In the genomic region with DNA sequence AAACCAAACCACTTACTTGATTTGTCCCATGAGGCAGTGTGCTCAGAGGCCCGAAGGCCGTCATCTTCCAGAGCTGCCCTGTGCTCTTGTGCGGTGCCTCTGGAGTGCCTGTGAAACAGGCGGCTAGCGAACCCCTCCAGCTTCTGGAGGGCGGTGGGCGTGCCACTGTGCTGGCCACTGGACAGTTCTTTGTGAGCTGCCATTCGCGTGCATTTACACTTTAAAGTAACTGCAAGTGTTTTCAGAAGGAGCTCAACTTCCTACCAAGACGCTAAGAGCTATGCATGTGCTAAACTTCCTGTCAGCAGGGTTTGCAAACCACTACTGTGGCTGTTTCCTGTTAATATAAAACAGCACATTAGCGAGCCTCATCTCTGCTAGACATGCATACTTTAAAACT, we compare ENCODE assay signal across 8 mouse cellular contexts. TPM values are rescaled to one million over a fixed set of nuclear protein-coding genes. Genes with fewer than 3 reads are reported as not detected.
DNase-seq lines count a peak whose midpoint lies in the region; ATAC-seq and TF ChIP-seq lines count a peak whose summit lies in the region.

No protein-coding gene starts in this region.

- peak overlapping the region; percentile 52 for H3K27ac ChIP-seq in intestine, embryonic 16.5 days (ENCODE audit: low read length)
- peak overlapping the region; percentile 86 for H3K27ac ChIP-seq in lung, embryonic 14.5 days (ENCODE audit: low read depth)
- peak overlapping the region; percentile 74 for H3K27ac ChIP-seq in small intestine, adult 2 months (ENCODE audit: insufficient read depth, low read depth, low read length)

- peak overlapping the region; percentile 11 for H3K4me3 ChIP-seq in intestine, embryonic 16.5 days (ENCODE audit: low read length)
- no peak overlapping the region for H3K4me3 ChIP-seq in lung, embryonic 14.5 days (ENCODE audit: low read depth, low read length)
- peak overlapping the region; percentile 66 for H3K4me3 ChIP-seq in small intestine, adult 2 months (ENCODE audit: low read depth, low read length)

- no peak for TF ChIP-seq POLR2A in small intestine, adult 2 months (IDR thresholded peaks at IDR 0.05; ENCODE audit: low read depth, low read length)

- no peaks in the 10 kb centered on the region for H3K9me3 ChIP-seq in intestine, embryonic 16.5 days (ENCODE audit: control insufficient read depth, low read length)
- no peaks in the 10 kb centered on the region for H3K9me3 ChIP-seq in lung, embryonic 14.5 days (ENCODE audit: low read depth, low read length)

- peak; percentile 61 to 66 for DNase-seq in B cell, adult 2 months
- DNase-seq in adrenal gland, postnatal 25 days: peak; percentile 19
- DNase-seq in gastrocnemius, postnatal 14 days: peak; percentile 26
- DNase-seq in lung, embryonic 14.5 days: peak; percentile 69
- DNase-seq in layer of hippocampus, adult 18-20 months (ENCODE audit: low spot score in 2 of 2): no peak
- DNase-seq in cerebellum, adult 11 months: no peak

- H3K36me3 ChIP-seq in intestine, embryonic 16.5 days (ENCODE audit: control insufficient read depth, insufficient read depth, low read length): no peaks in the 10 kb centered on the region
- no peaks in the 10 kb centered on the region for H3K36me3 ChIP-seq in lung, embryonic 14.5 days (ENCODE audit: insufficient read depth)
- no peaks in the 10 kb centered on the region for H3K36me3 ChIP-seq in small intestine, adult 2 months (ENCODE audit: control insufficient read depth, insufficient read depth, low read length)

- H3K9ac ChIP-seq in intestine, embryonic 16.5 days (ENCODE audit: low read depth, low read length): peak overlapping the region; percentile 27
- no peak overlapping the region for H3K9ac ChIP-seq in lung, embryonic 14.5 days

- 26% methylated on average over 11 of the region's 11 CpGs for WGBS in intestine, embryonic 16.5 days
- WGBS in lung, embryonic 14.5 days: 8% methylated on average over 11 of the region's 11 CpGs
- 52% methylated on average over 11 of the region's 11 CpGs for WGBS in small intestine, adult 2 months

- no peak for TF ChIP-seq CTCF in lung, embryonic 14.5 days (IDR thresholded peaks at IDR 0.05; ENCODE audit: low read depth)
- no peak for TF ChIP-seq CTCF in small intestine, adult 2 months (IDR thresholded peaks at IDR 0.05; ENCODE audit: extremely low read depth, insufficient read length, insufficient replicate concordance, low read depth, low read length)

- no peaks in the 10 kb centered on the region for H3K27me3 ChIP-seq in intestine, embryonic 16.5 days (replicated peaks; ENCODE audit: control insufficient read depth, insufficient read depth, low read length)
- H3K27me3 ChIP-seq in lung, embryonic 14.5 days (ENCODE audit: insufficient read depth, low read length): no peaks in the 10 kb centered on the region
- H3K27me3 ChIP-seq in small intestine, adult 2 months (ENCODE audit: control insufficient read depth, insufficient read depth, low read length): no peaks in the 10 kb centered on the region

- intact Hi-C loops in gastrocnemius, postnatal 14 days (cut with DNase I; ENCODE audit: low total_unique reads): loop anchor here (10.0 kb wide), 1 partner anchor 216 kb away; no protein-coding TSS in a partner anchor

- H3K4me2 ChIP-seq in intestine, embryonic 16.5 days (ENCODE audit: low read depth, low read length): peak overlapping the region; percentile 41
- peak overlapping the region; percentile 40 for H3K4me2 ChIP-seq in lung, embryonic 14.5 days

- H3K4me1 ChIP-seq in intestine, embryonic 16.5 days (ENCODE audit: control insufficient read depth, insufficient read depth, low read length): 0 out of 2 replicates have a peak, but pooled peaks cover 3% of the 10 kb centered on the region
- H3K4me1 ChIP-seq in lung, embryonic 14.5 days (ENCODE audit: insufficient read depth): no peaks in the 10 kb centered on the region
- peaks cover 6% of the 10 kb centered on the region; the same call in 1 of the 2 replicates for H3K4me1 ChIP-seq in small intestine, adult 2 months (ENCODE audit: control insufficient read depth, insufficient read depth, insufficient read length, low read length)

- ATAC-seq in intestine, embryonic 16.5 days: peak; percentile 56; the same call in 1 of the 2 replicates
- ATAC-seq in lung, embryonic 14.5 days (ENCODE audit: insufficient read depth): peak; percentile 58; the same call in 1 of the 2 replicates

RNA-seq across cellular contexts. Expression of gene Prkacb, which starts 31.7 kb away (rescaled TPM):
- 78.9 and 124 TPM in 2 replicates for total RNA-seq in adrenal gland, postnatal 25 days (2021)
- total RNA-seq in gastrocnemius, postnatal 14 days (2021): 10 to 100 TPM; 46.0 to 46.4 TPM
- polyA plus RNA-seq in intestine, embryonic 16.5 days (2015; fragmentation: Nextera tagmentation; extraction: Ambion mirVana): 34.4 and 38.3 TPM in 2 replicates
- polyA plus RNA-seq in lung, embryonic 14.5 days (2014; fragmentation: Nextera tagmentation; extraction: Ambion mirVana): 69.6 and 74.8 TPM in 2 replicates
- polyA plus RNA-seq in small intestine, adult 2 months (2012; rRNA removed): 4.2 and 7.1 TPM in 2 replicates
- total RNA-seq in layer of hippocampus, adult 18-20 months (2021): 100 to 1,000 TPM; 262 to 292 TPM

Comparison
In these comparisons a context has a peak if more than half of its experiments do, and no peak if none do; other contexts are left out.
1. DNase-seq: peak in B cell, adult 2 months (2 of 2), adrenal gland, postnatal 25 days (single experiment), gastrocnemius, postnatal 14 days (single experiment) and lung, embryonic 14.5 days (single experiment); none in layer of hippocampus, adult 18-20 months (0 of 2) and cerebellum, adult 11 months (single experiment).
2. Peak in every context shown above with its lines, with median percentiles within 50 percentile points of each other: H3K27ac ChIP-seq.